Comparison of ENCODE assay signal across 8 mouse cellular contexts in the genomic region with DNA sequence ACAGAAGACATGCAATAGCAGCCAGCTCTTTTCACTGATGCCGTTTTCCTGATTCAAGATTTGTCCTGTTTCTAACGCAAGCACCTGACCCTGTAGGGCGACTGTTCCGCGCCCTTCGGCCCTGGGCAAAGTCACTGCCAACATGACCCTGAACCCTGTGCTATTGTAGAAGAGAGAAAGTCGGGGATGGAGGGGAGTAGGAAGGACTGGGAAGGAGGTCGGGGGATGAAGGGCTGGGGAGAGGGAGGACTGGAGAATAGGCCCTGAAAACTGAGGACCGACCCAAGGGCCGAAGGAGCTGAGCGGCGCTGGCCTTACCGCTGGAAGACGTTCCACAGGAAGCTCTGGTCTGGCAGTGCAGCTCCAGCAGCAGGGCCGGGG. TPM values are rescaled to one million over a fixed set of nuclear protein-coding genes. Genes with fewer than 3 reads are reported as not detected.
DNase-seq lines count a peak whose midpoint lies in the region; ATAC-seq and TF ChIP-seq lines count a peak whose summit lies in the region.

No protein-coding gene starts in this region.

- H3K4me2 ChIP-seq in liver, embryonic 15.5 days = peak overlapping the region; percentile 79

- peak; percentile 5; the same call in 1 of the 2 replicates for ATAC-seq in granulocyte monocyte progenitor cell, adult 5-6 weeks (replicated peaks; ENCODE audit: poor library complexity, severe bottlenecking)
- peak; percentile 29 for ATAC-seq in liver, embryonic 15.5 days (ENCODE audit: insufficient read depth)
- ATAC-seq in megakaryocyte progenitor cell, adult 5-6 weeks (replicated peaks; ENCODE audit: poor library complexity) = no peak; the same call in 1 of the 2 replicates

- peak overlapping the region; percentile 89 for H3K9ac ChIP-seq in ES-E14 (ENCODE audit: insufficient read depth, low read depth, low read length, poor library complexity, severe bottlenecking)
- H3K9ac ChIP-seq in liver, embryonic 15.5 days = peak overlapping the region; percentile 80

- peak overlapping the region; percentile 89 for H3K27ac ChIP-seq in heart, embryonic 10.5 days
- no peak overlapping the region; the same call in 1 of the 2 replicates for H3K27ac ChIP-seq in ES-E14 (ENCODE audit: insufficient read depth, low read depth, low read length, poor library complexity, severe bottlenecking)
- H3K27ac ChIP-seq in liver, embryonic 15.5 days (replicated peaks) = peak overlapping the region; percentile 76

- no peaks in the 10 kb centered on the region for H3K27me3 ChIP-seq in heart, embryonic 10.5 days (ENCODE audit: insufficient read depth, poor library complexity, severe bottlenecking)
- no peaks in the 10 kb centered on the region for H3K27me3 ChIP-seq in liver, embryonic 15.5 days

- H3K4me1 ChIP-seq in heart, embryonic 10.5 days = peaks cover 11% of the 10 kb centered on the region
- H3K4me1 ChIP-seq in ES-E14 (ENCODE audit: control insufficient read depth in 2 of 2, insufficient read depth in 2 of 2, low read length in 2 of 2, poor library complexity in 1 of 2) = no peaks in the 10 kb centered on the region
- H3K4me1 ChIP-seq in liver, embryonic 15.5 days (replicated peaks) = peaks cover 33% of the 10 kb centered on the region

- in situ Hi-C loops in ES-E14 (cut with MboI; ENCODE audit: low sequenced_read_pairs in 2 of 2, unreplicated experiment in 2 of 2) = no loop called here

- no peak for DNase-seq in heart, embryonic 10.5 days (ENCODE audit: low spot score)
- DNase-seq in heart, postnatal 10 days = no peak
- DNase-seq in ES-E14 (ENCODE audit: low read depth, low spot score) = no peak
- DNase-seq in thymus, postnatal 0 days (ENCODE audit: low spot score) = no peak
- DNase-seq in cerebellum, postnatal 25 days = no peak

- 4% methylated on average over 15 of the region's 15 CpGs for WGBS in heart, embryonic 10.5 days
- 2% methylated on average over 15 of the region's 15 CpGs for WGBS in liver, embryonic 15.5 days (ENCODE audit: insufficient replicate concordance)

- intact Hi-C loops in heart, postnatal 10 days (cut with DNase I) = no loop called here

- no peaks in the 10 kb centered on the region for H3K9me3 ChIP-seq in heart, embryonic 10.5 days
- no peaks in the 10 kb centered on the region for H3K9me3 ChIP-seq in ES-E14 (ENCODE audit: control insufficient read depth, insufficient read depth, low read depth, low read length)
- H3K9me3 ChIP-seq in liver, embryonic 15.5 days (replicated peaks) = no peaks in the 10 kb centered on the region

- peak overlapping the region; percentile 87 for H3K4me3 ChIP-seq in heart, embryonic 10.5 days
- peak overlapping the region; percentile 84 to 96 for H3K4me3 ChIP-seq in ES-E14 (ENCODE audit: insufficient read depth in 1 of 2, low read depth in 1 of 2, low read length in 2 of 2, poor library complexity in 1 of 2, severe bottlenecking in 1 of 2)
- peak overlapping the region; percentile 79 for H3K4me3 ChIP-seq in liver, embryonic 15.5 days (replicated peaks)

- peaks cover 26% of the 10 kb centered on the region for H3K36me3 ChIP-seq in heart, embryonic 10.5 days
- H3K36me3 ChIP-seq in ES-E14 (ENCODE audit: control insufficient read depth, insufficient read depth, low read length, poor library complexity, severe bottlenecking) = peaks cover 4% of the 10 kb centered on the region
- H3K36me3 ChIP-seq in liver, embryonic 15.5 days (replicated peaks) = peaks cover 18% of the 10 kb centered on the region

TF ChIP-seq in ES-E14, 5 proteins besides CTCF, POLR2A, EP300 and RAD21:
- no peak for TF ChIP-seq HCFC1 (IDR thresholded peaks at IDR 0.05; ENCODE audit: borderline replicate concordance, insufficient read depth, low read length)
- no peak for TF ChIP-seq CHD2 (IDR thresholded peaks at IDR 0.05; ENCODE audit: low read depth, low read length)
- no peak for TF ChIP-seq ZNF384 (IDR thresholded peaks at IDR 0.05; ENCODE audit: low read depth, low read length)

RNA-seq across cellular contexts. Expression of a gene that starts 0.6 kb away (rescaled TPM):
- polyA plus RNA-seq in heart, embryonic 10.5 days (2016; fragmentation: Nextera tagmentation; extraction: Ambion mirVana) = 106 and 126 TPM in 2 replicates
- 10 to 100 TPM; 54.5 to 54.8 TPM for total RNA-seq in heart, postnatal 10 days (2021)
- total RNA-seq in ES-E14 (2012; rRNA removed) = 87.8 and 101 TPM in 2 replicates
- total RNA-seq in granulocyte monocyte progenitor cell, adult 5-6 weeks (2014; fragmentation: Nextera tagmentation) = 124 and 136 TPM in 2 replicates
- total RNA-seq in granulocyte monocyte progenitor cell, adult 5-6 weeks (2017) = 144 and 175 TPM in 2 replicates
- 65.9 and 69.8 TPM in 2 replicates for polyA plus RNA-seq in liver, embryonic 15.5 days (2015; fragmentation: Nextera tagmentation; extraction: Ambion mirVana)
- 160 and 162 TPM in 2 replicates for total RNA-seq in megakaryocyte progenitor cell, adult 5-6 weeks (2015)
- total RNA-seq in megakaryocyte progenitor cell, adult 5-6 weeks (2017) = 112 and 116 TPM in 2 replicates
- polyA plus RNA-seq in thymus, postnatal 0 days (2015; fragmentation: Nextera tagmentation; extraction: Ambion mirVana) = 174 and 185 TPM in 2 replicates

RNA-seq across cellular contexts. Expression of a gene that starts 24.6 kb away (rescaled TPM):
- 0.30 and 0.90 TPM in 2 replicates for polyA plus RNA-seq in heart, embryonic 10.5 days (2016; fragmentation: Nextera tagmentation; extraction: Ambion mirVana)
- 1 to 10 TPM in 1 of 2 experiments, under 1 TPM in 1; 0.98 to 1.6 TPM for total RNA-seq in heart, postnatal 10 days (2021)
- total RNA-seq in ES-E14 (2012; rRNA removed) = 0.27 and 0.32 TPM in 2 replicates
- not detected in 2 replicates for total RNA-seq in granulocyte monocyte progenitor cell, adult 5-6 weeks (2014; fragmentation: Nextera tagmentation)
- total RNA-seq in granulocyte monocyte progenitor cell, adult 5-6 weeks (2017) = 0.21 and 0.47 TPM in 2 replicates
- polyA plus RNA-seq in liver, embryonic 15.5 days (2015; fragmentation: Nextera tagmentation; extraction: Ambion mirVana) = 0.03 and 0.61 TPM in 2 replicates
- total RNA-seq in megakaryocyte progenitor cell, adult 5-6 weeks (2015) = 0.02 and 0.51 TPM in 2 replicates
- total RNA-seq in megakaryocyte progenitor cell, adult 5-6 weeks (2017) = 0.25 and 0.34 TPM in 2 replicates
- polyA plus RNA-seq in thymus, postnatal 0 days (2015; fragmentation: Nextera tagmentation; extraction: Ambion mirVana) = 0.08 and 0.18 TPM in 2 replicates

RNA-seq across cellular contexts. Expression of a gene that starts 33.3 kb away (rescaled TPM):
- 345 and 502 TPM in 2 replicates for polyA plus RNA-seq in heart, embryonic 10.5 days (2016; fragmentation: Nextera tagmentation; extraction: Ambion mirVana)
- total RNA-seq in heart, postnatal 10 days (2021) = 1,000 to 10,000 TPM; 1,198 to 1,226 TPM
- total RNA-seq in ES-E14 (2012; rRNA removed) = 138 and 156 TPM in 2 replicates
- 183 and 188 TPM in 2 replicates for total RNA-seq in granulocyte monocyte progenitor cell, adult 5-6 weeks (2014; fragmentation: Nextera tagmentation)
- total RNA-seq in granulocyte monocyte progenitor cell, adult 5-6 weeks (2017) = 319 and 340 TPM in 2 replicates
- 151 and 167 TPM in 2 replicates for polyA plus RNA-seq in liver, embryonic 15.5 days (2015; fragmentation: Nextera tagmentation; extraction: Ambion mirVana)
- 227 and 229 TPM in 2 replicates for total RNA-seq in megakaryocyte progenitor cell, adult 5-6 weeks (2015)
- 304 and 374 TPM in 2 replicates for total RNA-seq in megakaryocyte progenitor cell, adult 5-6 weeks (2017)
- polyA plus RNA-seq in thymus, postnatal 0 days (2015; fragmentation: Nextera tagmentation; extraction: Ambion mirVana) = 215 and 222 TPM in 2 replicates

RNA-seq across cellular contexts. Expression of a gene that starts 33.3 kb away (rescaled TPM):
- 50.0 and 50.2 TPM in 2 replicates for polyA plus RNA-seq in heart, embryonic 10.5 days (2016; fragmentation: Nextera tagmentation; extraction: Ambion mirVana)
- total RNA-seq in heart, postnatal 10 days (2021) = 10 to 100 TPM; 47.4 to 51.8 TPM
- total RNA-seq in ES-E14 (2012; rRNA removed) = 61.3 and 65.9 TPM in 2 replicates
- 16.3 and 25.6 TPM in 2 replicates for total RNA-seq in granulocyte monocyte progenitor cell, adult 5-6 weeks (2014; fragmentation: Nextera tagmentation)
- 47.1 and 50.1 TPM in 2 replicates for total RNA-seq in granulocyte monocyte progenitor cell, adult 5-6 weeks (2017)
- polyA plus RNA-seq in liver, embryonic 15.5 days (2015; fragmentation: Nextera tagmentation; extraction: Ambion mirVana) = 17.2 and 18.4 TPM in 2 replicates
- total RNA-seq in megakaryocyte progenitor cell, adult 5-6 weeks (2015) = 43.0 and 45.9 TPM in 2 replicates
- 39.0 and 78.5 TPM in 2 replicates for total RNA-seq in megakaryocyte progenitor cell, adult 5-6 weeks (2017)
- 34.5 and 38.2 TPM in 2 replicates for polyA plus RNA-seq in thymus, postnatal 0 days (2015; fragmentation: Nextera tagmentation; extraction: Ambion mirVana)

RNA-seq across cellular contexts. Expression of a gene that starts 47.0 kb away (rescaled TPM):
- polyA plus RNA-seq in heart, embryonic 10.5 days (2016; fragmentation: Nextera tagmentation; extraction: Ambion mirVana) = 0.09 and 0.62 TPM in 2 replicates
- 10 to 100 TPM; 41.9 to 49.7 TPM for total RNA-seq in heart, postnatal 10 days (2021)
- 0.22 and 0.32 TPM in 2 replicates for total RNA-seq in ES-E14 (2012; rRNA removed)
- total RNA-seq in granulocyte monocyte progenitor cell, adult 5-6 weeks (2014; fragmentation: Nextera tagmentation) = not detected in 2 replicates
- total RNA-seq in granulocyte monocyte progenitor cell, adult 5-6 weeks (2017) = not detected in 2 replicates
- polyA plus RNA-seq in liver, embryonic 15.5 days (2015; fragmentation: Nextera tagmentation; extraction: Ambion mirVana) = not detected in 2 replicates
- not detected in 2 replicates for total RNA-seq in megakaryocyte progenitor cell, adult 5-6 weeks (2015)
- not detected in 2 replicates for total RNA-seq in megakaryocyte progenitor cell, adult 5-6 weeks (2017)
- polyA plus RNA-seq in thymus, postnatal 0 days (2015; fragmentation: Nextera tagmentation; extraction: Ambion mirVana) = not detected in 2 replicates
